Mouse (Mus musculus) adrenal gland, adult 18-20 months (tissue): ENCODE results near the gene Fam170b. TPM values are rescaled to one million over a fixed set of nuclear protein-coding genes. Genes with fewer than 3 reads are reported as not detected.
A peak's percentile ranks its signal among the peaks of the same experiment; 100 is the strongest.

Source experiments
- DNase-seq, 2 experiments: peaks; one replicate each; pipeline ENCODE4 v3.0.0; 2021 to 2022; ENCODE audit warnings: low spot score in 2 of 2
- long read RNA-seq, 2 experiments: library from polyadenylated mRNA; stranded (forward); transcript quantifications; one replicate each; pipeline ENCODE4 v2.0.0; 2021
- total RNA-seq, 2 experiments: library from RNA; stranded (reverse); gene quantifications; 1 replicate in 1 of 2; 2 replicates in 1 of 2; pipeline ENCODE4 v1.2.3; 2021

Fam170b gene
- total RNA-seq, result under 1 TPM in 1 of 2 experiments, not detected in 1; 0.29 TPM
- long read RNA-seq, experiment 1, result 0 reads
- long read RNA-seq, experiment 2, result 0 reads

- DNase-seq, result no peak
These were observed at the start of gene Fam170b for GRCm38 (mm10) chr14:32833847-32834246. Gene Fam170b, plus strand, starts transcription at chr14:32833962.

GRCm38 (mm10) chr14:32784130-32784747 lies 49.5 kb upstream of the Fam170b start:
- DNase-seq, result no peak

GRCm38 (mm10) chr14:32784748-32785134 lies 49.0 kb upstream of the Fam170b start:
- no peak for DNase-seq

GRCm38 (mm10) chr14:32785556-32786130 lies 48.1 kb upstream of the Fam170b start, which contains the start of gene Tmem273:
Gene Tmem273, plus strand, starts transcription at chr14:32785963.
- DNase-seq, result no peak

- no peak for DNase-seq
These were observed 46.1 kb upstream of the Fam170b start for GRCm38 (mm10) chr14:32787691-32788090.

GRCm38 (mm10) chr14:32796375-32796774 lies 37.4 kb upstream of the Fam170b start:
- DNase-seq, result no peak

- DNase-seq, result no peak
These were observed 36.0 kb upstream of the Fam170b start for GRCm38 (mm10) chr14:32797803-32798202.

GRCm38 (mm10) chr14:32798355-32798754 lies 35.4 kb upstream of the Fam170b start:
- no peak for DNase-seq

GRCm38 (mm10) chr14:32800048-32800447 lies 33.7 kb upstream of the Fam170b start:
- no peak for DNase-seq

GRCm38 (mm10) chr14:32801016-32801661 lies 32.6 kb upstream of the Fam170b start:
- no peak for DNase-seq

GRCm38 (mm10) chr14:32801662-32802024 lies 32.1 kb upstream of the Fam170b start:
- DNase-seq, result no peak

GRCm38 (mm10) chr14:32810111-32810510 lies 23.7 kb upstream of the Fam170b start:
- DNase-seq, result no peak

- DNase-seq, result no peak
These were observed 21.3 kb upstream of the Fam170b start for GRCm38 (mm10) chr14:32812429-32812828.

- DNase-seq, result no peak
These were observed 18.8 kb upstream of the Fam170b start for GRCm38 (mm10) chr14:32814961-32815360.

GRCm38 (mm10) chr14:32816533-32816932 lies 17.2 kb upstream of the Fam170b start:
- no peak for DNase-seq

GRCm38 (mm10) chr14:32817258-32817657 lies 16.5 kb upstream of the Fam170b start:
- peak in 1 of 2 experiments; percentile 52 for DNase-seq

GRCm38 (mm10) chr14:32819297-32819696 lies 14.5 kb upstream of the Fam170b start:
- DNase-seq, result no peak

GRCm38 (mm10) chr14:32822812-32823211 lies 10.9 kb upstream of the Fam170b start:
- no peak for DNase-seq

- no peak for DNase-seq
These were observed 9.9 kb upstream of the Fam170b start for GRCm38 (mm10) chr14:32823861-32824260.

GRCm38 (mm10) chr14:32824267-32825150 lies 9.3 kb upstream of the Fam170b start:
- no peak for DNase-seq

GRCm38 (mm10) chr14:32825426-32826032 lies 8.2 kb upstream of the Fam170b start:
- DNase-seq, result no peak
